Mouse (Mus musculus) forebrain, embryonic 12.5 days (tissue): ENCODE measurements around the gene Prdm16. TPM values are rescaled to one million over a fixed set of nuclear protein-coding genes. Genes with fewer than 3 reads are reported as not detected.

Experiments
- ATAC-seq: fragments of 200-750 bp; cut with Nextera tagmentation; 2 replicates; pipeline ENCODE4 v1.8.0; 2017; ENCODE audit warnings: moderate TSS enrichment; ENCODE audit not compliant: low FRiP score
- H3K27ac ChIP-seq: fragments of 300-500 bp; sonication (generic); 2 replicates; pipeline ENCODE4 v1.5.1; 2016; ENCODE audit warnings: mild to moderate bottlenecking
- H3K27me3 ChIP-seq: fragments of 300-500 bp; sonication (generic); 2 replicates; pipeline ENCODE4 v1.6.1; 2016; ENCODE audit warnings: mild to moderate bottlenecking
- H3K36me3 ChIP-seq: fragments of 300-500 bp; sonication (generic); replicated peaks from 2 replicates; pipeline ENCODE4 v1.6.1; 2016; ENCODE audit warnings: mild to moderate bottlenecking
- H3K4me1 ChIP-seq: fragments of 300-500 bp; sonication (generic); 2 replicates; pipeline ENCODE4 v1.6.1; 2016
- H3K4me2 ChIP-seq: fragments of 300-500 bp; sonication (generic); 2 replicates; pipeline ENCODE4 v1.6.1; 2016; ENCODE audit warnings: mild to moderate bottlenecking, moderate library complexity
- H3K4me3 ChIP-seq: fragments of 300-500 bp; sonication (generic); replicated peaks from 2 replicates; pipeline ENCODE4 v1.5.1; 2016; ENCODE audit warnings: mild to moderate bottlenecking
- H3K9ac ChIP-seq: fragments of 300-500 bp; sonication (generic); 2 replicates; pipeline ENCODE4 v1.6.1; 2016; ENCODE audit warnings: mild to moderate bottlenecking
- H3K9me3 ChIP-seq: fragments of 300-500 bp; sonication (generic); 2 replicates; pipeline ENCODE4 v1.6.1; 2016
- WGBS: fragments of 180-500 bp; shearing (Covaris S2); methylation state at CpG from one replicate; pipeline ENCODE4 v1.1.7; 2016; 5-methylcytosine and 5-hydroxymethylcytosine counted together
- polyA plus RNA-seq: library from polyadenylated mRNA; unstranded; fragments of >200 nt; fragmentation: Nextera tagmentation; extraction: Ambion mirVana; gene quantifications from 2 replicates; pipeline ENCODE4 v1.2.1, GENCODE M21; 2016

The Prdm16 gene
- polyA plus RNA-seq, 1 experiment from 2014 or later, result 40.5 TPM

DNA sequence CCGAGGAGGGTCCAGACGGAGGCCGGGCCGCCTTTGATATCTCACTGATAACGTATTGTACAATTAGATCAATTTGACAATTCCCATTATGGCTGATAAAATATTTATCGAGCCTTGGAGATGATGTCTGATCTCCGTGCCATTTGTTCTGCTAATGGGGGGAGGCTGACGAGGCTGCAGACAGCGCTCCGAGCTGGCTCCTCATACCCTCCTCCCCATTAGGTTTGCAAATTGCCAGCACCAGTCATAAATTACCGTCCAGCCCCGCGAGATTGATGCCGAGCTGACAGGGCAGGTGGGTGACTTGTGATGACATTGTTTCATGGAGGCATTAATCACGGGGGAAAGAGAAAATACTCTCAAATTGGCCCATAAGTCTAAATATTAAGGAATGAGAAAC is 67.9 kb downstream of the Prdm16 start:
- Histone ChIP-seq H3K4me2 (peak overlapping the region; percentile 26; the same call in 1 of the 2 replicates), H3K27me3 (peaks cover 12% of the 10 kb centered on the region; the same call in 1 of the 2 replicates), H3K36me3 (no peaks in the 10 kb centered on the region), H3K9me3 (no peaks in the 10 kb centered on the region), H3K9ac (no peak overlapping the region), H3K4me3 (no peak overlapping the region), H3K4me1 (peaks cover 59% of the 10 kb centered on the region), H3K27ac (peak overlapping the region; percentile 57)
- WGBS, result 40% methylated on average over 15 of the region's 15 CpGs
- no peak for ATAC-seq

DNA sequence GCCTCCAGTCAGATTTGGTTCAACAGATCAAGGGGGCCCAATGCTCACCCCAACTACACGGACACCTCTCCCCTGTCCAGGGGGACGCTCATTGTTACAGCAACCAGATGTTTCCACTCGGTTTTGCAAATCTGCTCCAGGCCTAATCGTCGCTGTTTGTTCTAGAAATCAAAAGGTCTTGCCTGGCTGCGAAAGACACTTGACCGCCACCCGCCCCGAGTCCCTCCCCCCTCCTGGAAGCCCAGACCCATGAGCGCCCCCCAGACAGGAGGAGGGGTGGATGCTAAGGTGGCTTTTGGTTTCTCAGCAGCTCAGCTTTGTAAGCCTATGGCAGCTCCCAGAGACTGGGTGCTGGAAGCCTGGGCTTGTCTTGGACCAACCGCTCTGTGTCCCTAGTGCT is 68.7 kb downstream of the Prdm16 start:
- H3K4me1 ChIP-seq, result peaks cover 59% of the 10 kb centered on the region
- H3K9me3 ChIP-seq, result no peaks in the 10 kb centered on the region
- no peak overlapping the region for H3K4me3 ChIP-seq
- peaks cover 14% of the 10 kb centered on the region; the same call in 1 of the 2 replicates for H3K27me3 ChIP-seq
- H3K36me3 ChIP-seq, result no peaks in the 10 kb centered on the region
- H3K9ac ChIP-seq, result peak overlapping the region; percentile 42; the same call in 1 of the 2 replicates
- ATAC-seq, result no peak
- WGBS, result 34% methylated on average over 11 of the region's 11 CpGs
- peak overlapping the region; percentile 26 for H3K4me2 ChIP-seq
- H3K27ac ChIP-seq, result no peak overlapping the region

DNA sequence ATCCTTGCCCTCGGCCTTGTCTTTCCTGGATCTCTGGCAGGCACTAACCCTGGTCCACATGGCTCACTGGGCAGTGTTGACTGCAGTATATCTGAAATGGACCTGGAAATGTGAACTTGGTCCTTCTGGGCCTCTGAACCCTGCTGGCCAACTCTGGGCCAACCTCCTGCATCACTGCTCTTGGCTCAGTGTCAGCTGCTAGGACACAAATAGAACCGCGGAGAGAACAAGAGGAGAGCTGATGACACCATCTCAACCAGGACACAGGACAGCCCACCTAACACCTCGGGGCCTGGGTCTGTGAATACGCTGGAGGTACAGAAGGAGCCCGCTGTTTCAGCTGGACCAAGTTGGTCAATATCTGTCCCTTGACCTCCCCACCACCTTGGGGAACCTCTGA is 73.5 kb downstream of the Prdm16 start:
- H3K36me3 ChIP-seq, result no peaks in the 10 kb centered on the region
- H3K4me2 ChIP-seq, result no peak overlapping the region
- H3K27ac ChIP-seq, result no peak overlapping the region
- H3K9me3 ChIP-seq, result no peaks in the 10 kb centered on the region
- H3K4me1 ChIP-seq, result peaks cover 27% of the 10 kb centered on the region
- ATAC-seq, result no peak
- H3K4me3 ChIP-seq, result no peak overlapping the region
- H3K9ac ChIP-seq, result no peak overlapping the region
- peaks cover 36% of the 10 kb centered on the region; the same call in 1 of the 2 replicates for H3K27me3 ChIP-seq
- WGBS, result 93% methylated on average over 6 of the region's 6 CpGs

DNA sequence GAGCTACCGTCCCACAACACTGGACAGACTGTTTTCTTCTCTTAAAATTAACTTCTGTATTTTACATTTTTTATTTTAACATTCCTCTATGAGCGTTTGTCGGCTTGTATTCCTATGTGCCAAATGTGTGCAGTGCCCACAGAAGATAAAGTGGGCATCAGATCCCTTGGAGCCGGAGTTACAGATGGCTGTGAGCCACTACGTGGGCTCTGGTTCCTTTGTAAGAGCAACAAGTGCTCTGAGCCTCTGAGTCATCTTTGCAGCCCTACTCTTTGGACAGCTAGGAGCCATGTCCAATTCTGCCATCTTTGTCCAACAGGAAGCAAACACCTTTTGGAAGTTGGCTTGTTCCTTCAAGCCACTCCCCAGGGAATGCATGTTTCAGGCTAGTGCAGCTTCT is 78.6 kb downstream of the Prdm16 start:
- Histone ChIP-seq H3K36me3 (no peaks in the 10 kb centered on the region), H3K4me3 (no peak overlapping the region), H3K4me1 (peaks cover 53% of the 10 kb centered on the region), H3K9ac (no peak overlapping the region), H3K9me3 (no peaks in the 10 kb centered on the region), H3K27me3 (peaks cover 54% of the 10 kb centered on the region), H3K4me2 (no peak overlapping the region), H3K27ac (no peak overlapping the region)
- ATAC-seq, result no peak
- 93% methylated on average over 5 of the region's 5 CpGs for WGBS

DNA sequence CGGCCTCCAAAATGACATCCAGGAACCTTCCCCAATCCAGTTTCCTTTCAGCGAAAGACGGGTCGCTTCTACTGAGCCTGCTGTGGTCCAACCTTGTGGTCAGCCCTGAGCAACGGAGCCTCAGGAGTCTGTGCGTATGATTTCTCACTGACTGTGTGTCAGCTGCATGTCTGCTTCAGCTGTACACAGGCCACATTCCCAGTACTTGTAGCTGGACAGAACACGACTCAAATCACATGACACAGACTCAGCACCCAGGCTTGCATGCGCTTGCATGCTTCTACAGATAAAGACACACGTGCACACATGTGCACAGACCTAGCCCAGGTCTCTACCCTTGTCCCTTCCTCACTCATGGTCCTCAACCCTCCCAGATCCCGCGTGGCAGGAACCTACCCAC is 79.5 kb downstream of the Prdm16 start:
- no peak overlapping the region for H3K4me3 ChIP-seq
- H3K9me3 ChIP-seq, result no peaks in the 10 kb centered on the region
- H3K9ac ChIP-seq, result no peak overlapping the region
- H3K36me3 ChIP-seq, result no peaks in the 10 kb centered on the region
- peak overlapping the region; percentile 13 for H3K4me2 ChIP-seq
- peaks cover 61% of the 10 kb centered on the region for H3K4me1 ChIP-seq
- 82% methylated on average over 11 of the region's 11 CpGs for WGBS
- ATAC-seq, result peak; percentile 59
- peak overlapping the region; percentile 47 for H3K27ac ChIP-seq
- peaks cover 50% of the 10 kb centered on the region for H3K27me3 ChIP-seq

DNA sequence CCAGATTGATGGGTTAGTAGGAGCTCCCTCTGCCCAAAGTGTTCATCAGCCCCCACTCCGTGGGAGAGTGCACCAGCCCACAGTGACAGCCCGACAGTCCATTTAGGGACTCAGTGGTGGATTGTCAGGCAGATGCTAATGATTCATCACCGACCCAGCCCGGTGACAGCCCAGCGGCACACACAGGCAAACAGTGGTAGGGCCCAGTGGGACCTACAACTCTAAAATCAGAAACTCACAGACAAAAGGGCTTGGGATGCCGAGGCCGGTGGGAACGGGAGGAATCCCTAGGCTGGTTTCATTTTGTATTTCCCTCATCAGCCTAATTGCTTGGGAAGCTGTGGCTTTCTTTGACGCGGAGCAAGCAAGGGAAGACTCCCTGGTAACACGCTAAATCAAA is 80.3 kb downstream of the Prdm16 start:
- WGBS, result 38% methylated on average over 11 of the region's 11 CpGs
- H3K27me3 ChIP-seq, result peaks cover 47% of the 10 kb centered on the region
- ATAC-seq, result peak; percentile 62
- H3K27ac ChIP-seq, result peak overlapping the region; percentile 47
- peak overlapping the region; percentile 13 for H3K4me2 ChIP-seq
- peak overlapping the region; percentile 22; the same call in 1 of the 2 replicates for H3K9ac ChIP-seq
- no peak overlapping the region for H3K4me3 ChIP-seq
- H3K9me3 ChIP-seq, result no peaks in the 10 kb centered on the region
- peaks cover 67% of the 10 kb centered on the region for H3K4me1 ChIP-seq
- H3K36me3 ChIP-seq, result no peaks in the 10 kb centered on the region

DNA sequence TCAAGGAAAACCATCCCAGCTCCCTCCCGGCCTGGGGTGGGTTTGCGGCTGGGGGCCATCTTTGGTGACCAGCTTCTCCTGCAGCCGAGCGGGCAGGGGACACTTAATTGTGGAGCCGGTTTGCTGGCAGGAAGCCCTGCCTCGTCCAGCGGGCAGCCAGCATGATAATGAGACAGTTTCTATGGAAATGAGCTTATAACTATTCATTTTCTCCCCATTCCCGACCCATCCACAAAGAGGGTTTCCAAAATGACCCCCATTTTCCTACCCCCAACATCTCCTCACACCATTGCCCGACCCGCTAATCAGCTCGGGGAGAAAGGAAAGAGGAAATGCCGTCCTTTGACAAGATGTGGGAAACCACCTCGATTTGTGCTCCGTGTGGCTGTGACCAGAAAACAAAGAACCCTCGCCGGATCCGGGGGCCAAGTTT is 86.7 kb downstream of the Prdm16 start:
- H3K4me2 ChIP-seq, result peak overlapping the region; percentile 45
- peaks cover 31% of the 10 kb centered on the region for H3K27me3 ChIP-seq
- H3K9ac ChIP-seq, result peak overlapping the region; percentile 46; the same call in 1 of the 2 replicates
- H3K4me1 ChIP-seq, result peaks cover 85% of the 10 kb centered on the region
- no peaks in the 10 kb centered on the region for H3K9me3 ChIP-seq
- ATAC-seq, result peak; percentile 66; the same call in 1 of the 2 replicates
- H3K4me3 ChIP-seq, result 0 out of 2 replicates have a peak overlapping the region, but pooled peaks have one; percentile 14
- H3K27ac ChIP-seq, result peak overlapping the region; percentile 92
- 1% methylated on average over 17 of the region's 17 CpGs for WGBS
- H3K36me3 ChIP-seq, result no peaks in the 10 kb centered on the region

DNA sequence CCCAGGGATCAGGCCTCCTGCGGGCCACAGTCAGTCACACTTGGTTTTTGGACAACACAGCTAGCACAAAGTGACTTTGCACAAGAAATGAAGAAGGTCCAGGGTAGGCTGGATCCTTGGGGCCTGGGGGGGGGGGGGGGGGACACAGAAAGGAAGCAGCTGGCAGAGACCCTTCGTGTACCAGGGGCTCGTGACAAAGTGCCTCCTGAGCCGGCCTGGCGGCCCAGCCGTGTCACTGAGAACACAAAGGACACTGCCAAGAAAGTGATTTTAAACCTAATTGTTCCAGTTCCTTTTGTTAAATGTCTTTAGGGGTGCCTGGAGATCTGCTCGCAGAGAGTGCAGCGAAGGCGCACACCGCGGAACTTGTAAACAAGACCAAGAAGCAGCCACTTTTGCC is 87.2 kb downstream of the Prdm16 start:
- Histone ChIP-seq H3K27me3 (peaks cover 31% of the 10 kb centered on the region), H3K4me2 (peak overlapping the region; percentile 45), H3K9ac (peak overlapping the region; percentile 33; the same call in 1 of the 2 replicates), H3K4me1 (peaks cover 86% of the 10 kb centered on the region), H3K4me3 (0 out of 2 replicates have a peak overlapping the region, but pooled peaks have one; percentile 14), H3K27ac (peak overlapping the region; percentile 92), H3K36me3 (no peaks in the 10 kb centered on the region), H3K9me3 (no peaks in the 10 kb centered on the region)
- peak; percentile 30; the same call in 1 of the 2 replicates for ATAC-seq
- 9% methylated on average over 11 of the region's 11 CpGs for WGBS

DNA sequence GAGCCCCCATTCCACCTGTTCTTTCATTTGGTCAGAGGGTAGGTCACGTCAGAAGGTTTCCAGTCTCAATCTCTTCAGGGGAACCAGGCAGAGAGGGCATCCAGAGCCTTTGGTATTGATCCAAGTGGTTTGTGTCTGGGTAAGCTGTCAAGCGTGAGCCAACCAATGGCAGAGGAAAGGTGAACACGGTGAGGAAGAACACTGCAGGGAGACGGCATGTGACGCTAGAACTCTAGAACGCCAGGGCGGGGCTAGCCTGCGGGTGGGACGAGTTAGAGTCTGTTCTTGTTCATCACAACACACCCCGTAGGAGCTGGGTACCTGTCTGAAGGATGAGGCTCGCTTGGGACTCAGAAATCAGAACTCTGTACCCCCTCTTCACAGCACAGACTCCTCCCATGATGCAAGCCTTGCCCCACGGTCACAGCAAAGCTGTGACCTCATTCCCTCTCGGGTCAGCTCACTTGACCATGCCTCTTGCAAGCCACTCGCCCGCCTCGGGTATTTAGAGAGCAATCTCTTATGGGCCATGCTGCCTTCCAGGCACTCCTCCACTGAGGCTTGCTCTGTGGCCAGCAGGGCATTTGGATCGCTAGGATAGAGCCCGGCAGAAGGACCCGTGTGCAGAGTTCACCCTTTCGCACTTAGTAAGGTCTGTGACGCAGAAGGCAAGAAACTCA is 89.4 kb downstream of the Prdm16 start:
- H3K36me3 ChIP-seq, result no peaks in the 10 kb centered on the region
- H3K27me3 ChIP-seq, result peaks cover 14% of the 10 kb centered on the region; the same call in 1 of the 2 replicates
- 70% methylated on average over 21 of the region's 21 CpGs for WGBS
- H3K9me3 ChIP-seq, result no peaks in the 10 kb centered on the region
- H3K9ac ChIP-seq, result no peak overlapping the region
- H3K4me2 ChIP-seq, result no peak overlapping the region
- peaks cover 85% of the 10 kb centered on the region for H3K4me1 ChIP-seq
- no peak overlapping the region for H3K4me3 ChIP-seq
- H3K27ac ChIP-seq, result no peak overlapping the region
- no peak for ATAC-seq

DNA sequence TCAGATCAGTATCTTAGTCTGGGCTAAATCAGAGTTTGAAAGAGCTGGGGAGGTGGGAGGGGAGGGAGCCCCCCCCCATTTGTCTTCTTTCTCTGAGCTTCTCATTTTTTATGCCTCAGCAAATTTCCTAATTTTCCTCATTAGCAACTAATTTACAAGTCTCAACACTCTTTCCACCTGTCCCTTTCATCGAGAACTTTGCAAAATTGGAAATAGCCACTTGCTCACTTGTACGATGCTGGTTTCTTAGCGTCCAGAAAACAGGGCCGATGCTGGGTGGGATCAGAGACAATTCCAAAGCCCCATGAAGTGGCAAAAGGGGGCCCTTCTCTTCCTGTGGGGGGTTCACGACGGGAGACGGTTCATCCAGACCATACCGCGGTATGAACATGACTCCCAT is 91.4 kb downstream of the Prdm16 start:
- no peak overlapping the region for H3K4me2 ChIP-seq
- no peak overlapping the region for H3K9ac ChIP-seq
- H3K9me3 ChIP-seq, result no peaks in the 10 kb centered on the region
- no peak for ATAC-seq
- peaks cover 87% of the 10 kb centered on the region for H3K4me1 ChIP-seq
- peaks cover 21% of the 10 kb centered on the region; the same call in 1 of the 2 replicates for H3K27me3 ChIP-seq
- no peaks in the 10 kb centered on the region for H3K36me3 ChIP-seq
- WGBS, result 40% methylated on average over 9 of the region's 9 CpGs
- H3K27ac ChIP-seq, result peak overlapping the region; percentile 54; the same call in 1 of the 2 replicates
- no peak overlapping the region for H3K4me3 ChIP-seq

DNA sequence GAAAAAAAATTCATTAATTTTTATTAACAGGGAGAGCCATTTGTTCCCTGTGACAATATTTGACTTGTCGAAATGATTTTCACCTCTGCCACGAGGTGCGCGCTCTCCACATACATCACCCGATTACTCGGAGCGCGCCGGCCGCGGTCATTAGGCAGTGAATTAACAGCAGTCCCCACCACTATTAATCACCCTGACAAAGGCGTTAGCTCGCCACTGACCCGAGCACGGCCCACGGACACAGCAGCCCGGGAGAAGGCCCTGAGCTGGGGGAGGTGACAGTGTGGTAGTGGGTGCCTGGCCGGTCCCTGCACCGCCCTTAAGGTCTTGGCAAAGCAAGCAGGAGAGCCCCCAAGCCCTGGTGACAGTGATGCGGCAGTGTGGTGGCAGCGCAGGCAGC is 92.8 kb downstream of the Prdm16 start:
- WGBS, result 14% methylated on average over 21 of the region's 21 CpGs
- H3K27ac ChIP-seq, result peak overlapping the region; percentile 47; the same call in 1 of the 2 replicates
- ATAC-seq, result no peak; the same call in 1 of the 2 replicates
- H3K4me2 ChIP-seq, result peak overlapping the region; percentile 17; the same call in 1 of the 2 replicates
- H3K4me1 ChIP-seq, result peaks cover 75% of the 10 kb centered on the region
- H3K27me3 ChIP-seq, result peaks cover 21% of the 10 kb centered on the region; the same call in 1 of the 2 replicates
- no peak overlapping the region for H3K4me3 ChIP-seq
- no peaks in the 10 kb centered on the region for H3K36me3 ChIP-seq
- peak overlapping the region; percentile 33; the same call in 1 of the 2 replicates for H3K9ac ChIP-seq
- H3K9me3 ChIP-seq, result no peaks in the 10 kb centered on the region

DNA sequence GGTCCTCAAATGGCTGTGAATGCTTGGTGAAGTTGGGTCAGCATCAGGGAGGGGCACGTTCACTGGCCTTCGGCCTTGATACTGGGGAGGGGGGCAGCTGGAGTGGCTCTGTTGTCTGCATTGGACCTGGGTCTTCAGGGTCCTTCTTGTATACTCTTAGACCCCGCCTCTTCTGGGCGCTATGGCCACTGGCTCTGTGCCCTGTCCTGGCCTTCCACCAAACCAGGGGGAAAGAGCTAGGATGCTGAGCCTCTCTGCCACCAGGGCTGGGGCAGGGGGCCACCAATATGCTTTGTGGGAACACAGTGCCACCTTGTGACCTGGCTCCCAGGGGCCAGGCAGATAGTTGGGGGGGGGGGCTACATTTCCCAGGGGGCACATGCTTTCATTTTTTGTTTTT is 93.5 kb downstream of the Prdm16 start:
- Histone ChIP-seq H3K27me3 (peaks cover 21% of the 10 kb centered on the region; the same call in 1 of the 2 replicates), H3K36me3 (no peaks in the 10 kb centered on the region), H3K4me3 (no peak overlapping the region), H3K9ac (no peak overlapping the region), H3K4me2 (0 out of 2 replicates have a peak overlapping the region, but pooled peaks have one; percentile 17), H3K9me3 (no peaks in the 10 kb centered on the region), H3K27ac (no peak overlapping the region), H3K4me1 (peaks cover 67% of the 10 kb centered on the region)
- no peak for ATAC-seq
- whole genome bisulfite sequencing, result 50% methylated on average over 4 of the region's 4 CpGs
